Mouse (Mus musculus) heart, postnatal 0 days (tissue): Measurements from ENCODE around the gene Fam89b.

Experiments used
- CTCF ChIP-seq: IDR thresholded peaks from 2 replicates; pipeline ENCODE4 v1.5.1; 2016; ENCODE audit warnings: antibody characterized with exemption, control low read depth, low read depth
- EP300 ChIP-seq: IDR thresholded peaks from 2 replicates; pipeline ENCODE4 v1.6.1; 2016; ENCODE audit warnings: antibody characterized with exemption, low read depth

DNA sequence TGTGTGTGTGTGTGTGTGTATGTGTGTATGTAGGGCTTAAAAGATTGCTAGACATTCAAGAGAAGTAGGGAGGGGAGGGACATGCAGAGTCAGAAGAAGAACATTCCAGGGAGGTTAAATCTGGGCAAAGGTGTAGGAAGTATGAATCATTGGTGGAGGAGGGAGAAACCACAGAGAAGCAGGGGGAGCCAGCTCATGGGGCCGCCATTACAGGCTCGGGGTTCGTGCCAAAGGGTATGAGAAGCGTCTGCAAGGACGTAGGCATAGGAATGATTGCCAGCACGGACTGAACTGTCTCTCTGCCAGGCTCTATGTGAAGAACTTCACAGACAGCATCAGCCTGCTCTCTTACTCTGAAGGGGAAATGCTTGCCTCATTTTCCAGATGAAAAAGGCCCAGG, 20.0 kb upstream of the Fam89b start:
- TF ChIP-seq CTCF (no peak), EP300 (no peak)
